Mouse (Mus musculus) lung, adult 18-20 months (tissue): ENCODE data around the gene Sulf2.

Experiments used
- DNase-seq, 2 experiments: peaks; one replicate each; pipeline ENCODE4 v3.0.0; 2022; ENCODE audit warnings: mixed read lengths in 2 of 2

Sulf2 gene

DNA sequence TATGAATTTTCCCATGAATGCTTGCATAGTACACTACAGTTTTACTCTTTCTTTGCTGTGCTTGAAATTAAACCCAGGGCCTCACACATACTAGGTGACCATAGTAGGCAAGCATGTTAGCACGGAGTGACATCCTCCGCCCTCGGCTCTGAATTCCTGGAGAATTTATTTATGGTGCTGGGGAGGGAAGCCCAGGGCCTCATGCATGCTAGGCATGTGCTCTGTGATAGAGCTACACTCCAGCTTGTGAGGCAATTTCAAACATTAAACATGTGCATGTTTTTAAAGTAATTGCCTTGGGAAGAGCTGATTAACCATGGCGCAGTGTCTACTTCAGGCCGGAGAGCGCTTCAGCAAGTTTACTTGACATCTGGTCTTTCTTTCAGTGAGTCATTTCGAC, 106.6 kb downstream of the Sulf2 start:
- no peak for DNase-seq

DNA sequence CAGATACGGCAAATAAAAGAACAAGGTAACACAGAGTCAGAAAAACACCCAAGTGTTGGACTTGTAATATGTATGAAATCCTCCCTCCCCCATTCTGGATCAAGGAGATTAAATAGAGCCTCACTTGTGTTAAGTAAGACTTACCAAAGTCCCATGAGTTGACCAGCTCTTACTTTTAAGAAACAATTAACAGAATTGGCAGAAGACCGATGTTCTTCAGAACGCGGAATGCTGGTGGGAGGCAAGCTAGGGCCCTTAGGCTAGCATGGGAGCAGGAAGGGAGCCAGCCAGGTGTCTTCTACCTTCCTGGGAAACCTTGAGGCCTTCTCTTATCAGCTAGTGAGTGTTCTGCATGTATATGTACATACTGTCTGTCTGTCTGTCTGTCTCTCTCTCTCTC, 107.5 kb downstream of the Sulf2 start:
- no peak for DNase-seq

- DNase-seq = peak in 1 of 2 experiments; percentile 29
These were observed 109.6 kb downstream of the Sulf2 start for GRCm38 (mm10) chr2:166045549-166046501.

DNA sequence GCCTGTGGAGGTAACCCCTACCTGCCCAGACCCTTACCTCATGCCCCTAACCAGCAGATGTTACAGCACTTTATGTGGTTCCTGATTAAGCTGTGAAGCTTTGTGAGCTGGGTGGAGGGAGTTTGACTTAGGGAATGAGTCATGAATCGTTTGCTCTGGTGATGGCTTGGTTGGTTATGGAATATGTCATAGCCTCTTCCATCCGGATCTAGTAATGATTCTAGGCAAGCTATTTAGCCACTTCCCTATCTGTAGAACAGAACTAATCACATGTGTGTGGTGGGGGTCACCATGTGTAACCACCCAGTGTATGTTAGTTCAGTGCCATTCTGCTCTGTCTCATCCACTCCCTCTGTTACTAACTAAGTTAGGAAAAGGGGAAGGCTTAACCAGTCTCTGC, 110.5 kb downstream of the Sulf2 start:
- no peak for DNase-seq

DNA sequence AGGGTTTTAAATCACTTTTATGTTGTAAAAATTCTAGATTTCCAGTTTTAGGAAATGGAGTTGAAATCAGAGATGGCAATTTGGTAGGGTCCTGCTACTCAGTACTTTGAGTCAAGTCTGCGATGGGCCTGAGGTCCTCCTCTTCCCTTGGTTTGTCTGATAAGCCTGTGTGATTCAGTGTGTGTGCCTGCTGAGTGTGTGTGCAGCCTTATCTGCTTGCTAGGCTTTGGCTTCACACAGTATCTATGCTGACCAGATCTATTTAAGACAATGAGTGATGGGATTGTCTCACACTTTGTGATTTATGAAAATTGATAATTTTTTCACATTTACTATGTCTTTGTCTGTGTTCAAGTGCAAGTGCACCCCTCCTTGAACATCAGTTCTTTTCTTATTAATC, 112.9 kb downstream of the Sulf2 start:
- no peak for DNase-seq

DNA sequence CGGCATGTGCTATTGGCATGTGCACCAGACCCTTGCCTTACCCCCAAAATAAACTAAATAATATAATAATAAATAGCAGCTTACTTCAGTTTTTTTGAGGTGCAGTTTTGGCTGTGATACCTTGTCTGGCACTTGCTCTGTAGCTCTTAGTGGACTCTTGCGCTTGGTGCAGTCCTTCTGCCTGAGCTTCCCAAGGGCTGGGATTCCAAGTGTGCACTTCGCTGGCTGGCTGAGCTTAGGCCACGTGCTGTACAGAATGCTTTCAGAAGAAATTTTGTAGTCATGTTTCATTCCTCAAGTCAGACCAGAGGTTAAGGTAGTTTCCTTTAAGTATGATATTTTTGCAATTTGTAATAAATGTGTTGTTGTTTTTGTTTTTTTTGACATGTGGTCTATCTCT, 115.8 kb downstream of the Sulf2 start:
- no peak for DNase-seq

DNA sequence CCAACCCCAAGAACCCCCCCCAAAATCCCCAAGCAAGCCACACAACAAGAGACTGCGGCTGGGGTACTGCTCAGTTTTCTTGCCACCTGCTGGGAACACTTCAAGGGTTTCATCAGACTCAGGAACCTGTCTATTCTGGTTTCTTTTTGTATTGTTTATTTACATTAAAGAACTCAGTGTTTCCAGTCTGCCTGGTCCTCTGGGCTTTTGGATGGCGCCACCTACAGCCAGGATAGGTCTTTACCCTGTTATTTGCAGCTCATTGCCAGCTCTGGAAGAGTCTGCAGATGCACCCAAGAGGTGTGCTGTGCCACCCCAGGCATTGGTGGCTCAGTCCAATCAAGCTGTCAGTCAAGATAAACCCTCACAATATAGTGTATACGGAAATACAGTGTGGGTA, 119.7 kb downstream of the Sulf2 start:
- peak; percentile 82 to 86 for DNase-seq

- no peak for DNase-seq
These were observed 120.4 kb downstream of the Sulf2 start for GRCm38 (mm10) chr2:166034967-166035490.

DNA sequence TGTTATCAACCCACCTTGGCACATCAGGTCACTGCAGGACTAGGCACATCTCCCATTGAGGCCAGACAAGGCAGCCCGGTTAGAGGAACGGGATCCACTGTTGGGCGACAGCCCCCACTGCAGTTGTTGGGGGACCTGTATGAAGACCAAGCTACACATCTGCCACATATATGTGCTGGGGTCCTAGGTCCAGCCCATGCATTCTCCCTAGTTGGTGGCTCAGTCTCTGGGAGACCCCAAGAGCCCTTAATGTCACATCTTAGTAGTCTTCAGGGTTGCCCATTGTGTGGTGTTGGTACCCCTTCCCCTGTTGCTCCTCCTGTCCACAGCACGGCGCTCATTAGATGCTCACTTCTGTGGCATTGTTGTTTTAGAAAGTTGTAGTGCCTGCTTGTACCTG, 122.8 kb downstream of the Sulf2 start:
- no peak for DNase-seq

GRCm38 (mm10) chr2:166031120-166031929, 124.1 kb downstream of the Sulf2 start:
- DNase-seq = peak; percentile 55 to 76

GRCm38 (mm10) chr2:166030256-166030995, 125.0 kb downstream of the Sulf2 start:
- peak; percentile 30 to 37 for DNase-seq

DNA sequence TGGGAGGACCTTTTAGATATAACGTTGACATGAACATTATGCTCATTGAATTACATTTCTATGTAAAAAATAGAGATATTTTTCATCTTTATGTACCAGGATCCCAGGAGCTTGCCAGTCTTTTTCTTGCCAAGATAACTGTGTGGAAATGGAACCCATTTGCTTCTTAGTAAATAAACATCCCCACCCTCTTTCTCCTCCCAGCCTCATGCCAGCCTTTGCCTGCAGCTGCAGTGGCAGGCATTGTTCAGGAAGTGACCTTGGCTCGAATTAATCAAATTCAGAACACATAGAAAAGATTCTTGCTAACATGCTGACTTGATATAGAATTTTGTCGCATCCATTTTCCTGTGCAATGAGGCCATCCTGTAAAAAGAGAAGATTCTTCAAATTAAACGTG, 126.2 kb downstream of the Sulf2 start:
- DNase-seq = peak in 1 of 2 experiments; percentile 33

- DNase-seq = peak in 1 of 2 experiments; percentile 38
These were observed 127.6 kb downstream of the Sulf2 start for GRCm38 (mm10) chr2:166027834-166028233.

GRCm38 (mm10) chr2:166025943-166026342, 129.5 kb downstream of the Sulf2 start:
- no peak for DNase-seq

DNA sequence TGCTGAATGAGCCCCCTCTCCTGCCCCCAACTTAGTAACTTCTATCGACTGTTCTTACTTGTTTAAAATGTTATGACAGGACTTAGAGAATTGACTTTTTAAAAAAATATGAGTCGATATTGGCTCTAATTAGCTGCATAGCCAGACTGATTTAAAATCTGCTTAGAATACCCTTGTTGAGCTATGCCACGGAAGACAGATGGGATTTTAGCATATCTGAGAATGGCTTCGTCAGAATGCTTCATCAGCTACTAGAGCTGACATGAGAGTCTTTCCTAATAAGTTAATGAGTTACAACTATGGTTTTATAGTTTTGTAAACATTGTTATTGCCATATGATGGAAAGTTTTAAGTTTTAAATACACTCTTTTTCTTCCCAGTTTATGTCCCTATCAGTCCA, 130.8 kb downstream of the Sulf2 start:
- no peak for DNase-seq

DNA sequence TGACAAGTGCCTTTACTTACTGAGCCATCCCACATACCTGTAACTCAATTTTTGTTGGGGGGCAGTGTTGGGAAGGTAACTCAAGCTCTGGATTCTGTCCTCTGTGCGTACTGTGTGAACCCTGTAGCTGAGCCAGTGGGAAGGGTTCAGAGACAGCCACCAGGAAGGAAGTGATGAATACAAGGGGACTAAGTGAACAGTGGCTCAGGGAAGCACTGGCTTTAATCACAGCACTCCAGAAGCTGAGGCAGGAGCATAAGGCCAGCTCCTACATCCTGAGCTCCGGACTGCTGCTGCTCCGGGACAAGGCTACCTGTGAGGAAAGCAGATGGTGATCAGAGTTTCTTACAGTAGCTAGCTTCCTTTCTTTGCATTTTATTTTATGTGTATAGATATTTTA, 131.4 kb downstream of the Sulf2 start:
- no peak for DNase-seq
